Mouse (Mus musculus): Measurements from ENCODE around the gene Gm3591. TPM values are rescaled to one million over a fixed set of nuclear protein-coding genes. Genes with fewer than 3 reads are reported as not detected.
"Not testable (repeated sequence)": the region's sequence is repeated elsewhere in the genome, so short reads cannot be mapped to it uniquely, and the experiment has no call there.

Gene Gm3591
- total RNA-seq (2014; fragmentation: Nextera tagmentation) (not detected in 2 replicates), total RNA-seq (2017) (0.71 TPM in 1 of 2 replicates, not detected in the other), polyA plus RNA-seq (2012) (not detected in 2 replicates)

GRCm38 (mm10) chr14:6412382-6412781 lies at the start of gene Gm3591:
Gm3591 (minus strand) TSS chr14:6412482.
- H3K4me3 ChIP-seq (ENCODE audit: low read depth, low read length); H3K9me3 ChIP-seq (replicated peaks); ATAC-seq (ENCODE audit: extremely low read depth, insufficient number of reproducible peaks, low FRiP score, poor library complexity, severe bottlenecking); H3K4me1 ChIP-seq (ENCODE audit: insufficient read depth, low read depth, low read length); H3K27me3 ChIP-seq (ENCODE audit: insufficient read depth, low read length); DNase-seq (ENCODE audit: low spot score); H3K36me3 ChIP-seq (replicated peaks): not testable (repeated sequence)

- ATAC-seq (ENCODE audit: extremely low read depth, insufficient number of reproducible peaks, low FRiP score, poor library complexity, severe bottlenecking); H3K9me3 ChIP-seq (replicated peaks); H3K27me3 ChIP-seq (ENCODE audit: insufficient read depth, low read length); H3K36me3 ChIP-seq (replicated peaks); H3K4me3 ChIP-seq (ENCODE audit: low read depth, low read length); DNase-seq (ENCODE audit: low spot score); H3K4me1 ChIP-seq (ENCODE audit: insufficient read depth, low read depth, low read length): not testable (repeated sequence)
These were observed 32.2 kb upstream of the Gm3591 start, which contains the start of gene Gm3594 for GRCm38 (mm10) chr14:6444511-6444910. Gm3594 (minus strand) TSS chr14:6444611.

- not testable (repeated sequence) for H3K36me3 ChIP-seq (replicated peaks); ATAC-seq (ENCODE audit: extremely low read depth, insufficient number of reproducible peaks, low FRiP score, poor library complexity, severe bottlenecking); H3K9me3 ChIP-seq (replicated peaks); H3K4me1 ChIP-seq (ENCODE audit: insufficient read depth, low read depth, low read length); DNase-seq (ENCODE audit: low spot score); H3K4me3 ChIP-seq (ENCODE audit: low read depth, low read length); H3K27me3 ChIP-seq (ENCODE audit: insufficient read depth, low read length)
These were observed 28.5 kb upstream of the Gm3591 start for GRCm38 (mm10) chr14:6440774-6441173.

GRCm38 (mm10) chr14:6440206-6440605 lies 27.9 kb upstream of the Gm3591 start:
- not testable (repeated sequence) for H3K27me3 ChIP-seq (ENCODE audit: insufficient read depth, low read length); ATAC-seq (ENCODE audit: extremely low read depth, insufficient number of reproducible peaks, low FRiP score, poor library complexity, severe bottlenecking); H3K4me3 ChIP-seq (ENCODE audit: low read depth, low read length); H3K9me3 ChIP-seq (replicated peaks); H3K4me1 ChIP-seq (ENCODE audit: insufficient read depth, low read depth, low read length); DNase-seq (ENCODE audit: low spot score); H3K36me3 ChIP-seq (replicated peaks)

- DNase-seq (ENCODE audit: low spot score); H3K36me3 ChIP-seq (replicated peaks); H3K4me3 ChIP-seq (ENCODE audit: low read depth, low read length); ATAC-seq (ENCODE audit: extremely low read depth, insufficient number of reproducible peaks, low FRiP score, poor library complexity, severe bottlenecking); H3K4me1 ChIP-seq (ENCODE audit: insufficient read depth, low read depth, low read length); H3K9me3 ChIP-seq (replicated peaks); H3K27me3 ChIP-seq (ENCODE audit: insufficient read depth, low read length): not testable (repeated sequence)
These were observed 14.5 kb upstream of the Gm3591 start for GRCm38 (mm10) chr14:6426766-6427165.

- H3K4me1 ChIP-seq (ENCODE audit: insufficient read depth, low read depth, low read length): not testable (repeated sequence)
These were observed 14.1 kb upstream of the Gm3591 start for GRCm38 (mm10) chr14:6426353-6426752.

GRCm38 (mm10) chr14:6390219-6390618 lies 22.1 kb downstream of the Gm3591 start, which contains the start of gene Gm16440:
Gm16440 (minus strand) TSS chr14:6390319.
- not testable (repeated sequence) for H3K9me3 ChIP-seq (replicated peaks); DNase-seq (ENCODE audit: low spot score); H3K36me3 ChIP-seq (replicated peaks); H3K4me1 ChIP-seq (ENCODE audit: insufficient read depth, low read depth, low read length); H3K4me3 ChIP-seq (ENCODE audit: low read depth, low read length); ATAC-seq (ENCODE audit: extremely low read depth, insufficient number of reproducible peaks, low FRiP score, poor library complexity, severe bottlenecking); H3K27me3 ChIP-seq (ENCODE audit: insufficient read depth, low read length)

More at GRCm38 (mm10) chr14:6426353-6426752, 14.1 kb upstream of the Gm3591 start:
- H3K9me3 ChIP-seq (replicated peaks); DNase-seq (ENCODE audit: low spot score); H3K36me3 ChIP-seq (replicated peaks); ATAC-seq (ENCODE audit: extremely low read depth, insufficient number of reproducible peaks, low FRiP score, poor library complexity, severe bottlenecking); H3K27me3 ChIP-seq (ENCODE audit: insufficient read depth, low read length); H3K4me3 ChIP-seq (ENCODE audit: low read depth, low read length): not testable (repeated sequence)

Other genes starting within 250 kb of the Gm3591 start
- not detected in 2 replicates for gene Gm21560, start 193.2 kb downstream of the Gm3591 start, total RNA-seq (2014; fragmentation: Nextera tagmentation)
- gene Gm21560, start 193.2 kb downstream of the Gm3591 start, total RNA-seq (2017): not detected in 2 replicates
- gene Gm21560, start 193.2 kb downstream of the Gm3591 start, polyA plus RNA-seq (2012): not detected in 2 replicates
- not detected in 2 replicates for gene Gm3411, start 125.2 kb downstream of the Gm3591 start, total RNA-seq (2014; fragmentation: Nextera tagmentation)
- 0.35 and 1.0 TPM in 2 replicates for gene Gm3411, start 125.2 kb downstream of the Gm3591 start, total RNA-seq (2017)
- not detected in 2 replicates for gene Gm3411, start 125.2 kb downstream of the Gm3591 start, polyA plus RNA-seq (2012)
- not detected in 2 replicates for gene Gm21103, start 107.6 kb downstream of the Gm3591 start, total RNA-seq (2014; fragmentation: Nextera tagmentation)
- not detected in 2 replicates for gene Gm21103, start 107.6 kb downstream of the Gm3591 start, total RNA-seq (2017)
- gene Gm21103, start 107.6 kb downstream of the Gm3591 start, polyA plus RNA-seq (2012): not detected in 2 replicates
- gene Gm3618, start 68.8 kb downstream of the Gm3591 start, total RNA-seq (2014; fragmentation: Nextera tagmentation): not detected in 2 replicates
- gene Gm3618, start 68.8 kb downstream of the Gm3591 start, total RNA-seq (2017): not detected in 2 replicates
- not detected in 2 replicates for gene Gm3618, start 68.8 kb downstream of the Gm3591 start, polyA plus RNA-seq (2012)
- gene Gm16440, start 22.2 kb downstream of the Gm3591 start, total RNA-seq (2014; fragmentation: Nextera tagmentation): not detected in 2 replicates
- gene Gm16440, start 22.2 kb downstream of the Gm3591 start, total RNA-seq (2017): not detected in 2 replicates
- gene Gm16440, start 22.2 kb downstream of the Gm3591 start, polyA plus RNA-seq (2012): not detected in 2 replicates
- not detected in 2 replicates for gene Gm3594, start 32.1 kb upstream of the Gm3591 start, total RNA-seq (2014; fragmentation: Nextera tagmentation)
- gene Gm3594, start 32.1 kb upstream of the Gm3591 start, total RNA-seq (2017): 0.22 and 0.58 TPM in 2 replicates
- gene Gm3594, start 32.1 kb upstream of the Gm3591 start, polyA plus RNA-seq (2012): not detected in 2 replicates
- not detected in 2 replicates for gene Gm8356, start 124.8 kb upstream of the Gm3591 start, total RNA-seq (2014; fragmentation: Nextera tagmentation)
- gene Gm8356, start 124.8 kb upstream of the Gm3591 start, total RNA-seq (2017): not detected in 2 replicates
- not detected in 2 replicates for gene Gm8356, start 124.8 kb upstream of the Gm3591 start, polyA plus RNA-seq (2012)
- not detected in 2 replicates for gene Gm3629, start 178.1 kb upstream of the Gm3591 start, total RNA-seq (2014; fragmentation: Nextera tagmentation)
- gene Gm3629, start 178.1 kb upstream of the Gm3591 start, total RNA-seq (2017): 0.33 TPM in 1 of 2 replicates, not detected in the other
- gene Gm3629, start 178.1 kb upstream of the Gm3591 start, polyA plus RNA-seq (2012): not detected in 2 replicates
- not detected in 2 replicates for gene Gm3460, start 209.9 kb upstream of the Gm3591 start, total RNA-seq (2014; fragmentation: Nextera tagmentation)
- not detected in 2 replicates for gene Gm3460, start 209.9 kb upstream of the Gm3591 start, total RNA-seq (2017)
- not detected in 2 replicates for gene Gm3460, start 209.9 kb upstream of the Gm3591 start, polyA plus RNA-seq (2012)

All from G1E (cell line).